Mouse (Mus musculus) adrenal gland, adult 2 months (tissue): ENCODE results near the gene Hadha. TPM values are rescaled to one million over a fixed set of nuclear protein-coding genes. Genes with fewer than 3 reads are reported as not detected.

Source experiments
- DNase-seq: peaks from one replicate; pipeline ENCODE4 v3.0.0; 2021
- polyA plus RNA-seq: library from polyadenylated mRNA; depleted of rRNA; stranded (reverse); fragments of >200 nt; gene quantifications from 2 replicates; pipeline ENCODE4 v1.2.3, GENCODE M21; 2012
- total RNA-seq, 2 experiments: library from RNA; stranded (reverse); gene quantifications; 2 replicates each; pipeline ENCODE4 v1.2.3; 2021

Gene Hadha
- total and polyA plus RNA-seq, 3 experiments, result 82.6 to 581 (median 558) TPM

DNA sequence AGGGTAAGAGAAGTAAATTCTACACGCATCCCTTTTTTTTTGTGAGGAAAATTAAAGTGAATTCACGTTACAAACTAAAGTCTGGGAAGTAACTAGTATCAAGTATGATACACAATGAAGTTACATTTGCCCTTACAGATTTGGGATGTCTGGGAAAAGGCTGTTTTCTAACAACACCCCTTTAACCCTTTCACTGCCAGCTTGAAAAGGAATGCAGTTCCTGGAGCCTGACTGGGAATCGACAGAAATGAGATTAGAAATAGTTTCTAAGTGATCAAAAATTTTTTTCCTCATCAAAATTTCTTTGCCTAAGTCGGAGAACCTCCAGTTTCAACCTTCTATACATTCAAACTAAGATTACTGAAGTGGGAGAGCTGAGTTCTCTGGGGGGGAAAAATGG lies 949 bp downstream of the Hadha start:
- no peak for DNase-seq

DNA sequence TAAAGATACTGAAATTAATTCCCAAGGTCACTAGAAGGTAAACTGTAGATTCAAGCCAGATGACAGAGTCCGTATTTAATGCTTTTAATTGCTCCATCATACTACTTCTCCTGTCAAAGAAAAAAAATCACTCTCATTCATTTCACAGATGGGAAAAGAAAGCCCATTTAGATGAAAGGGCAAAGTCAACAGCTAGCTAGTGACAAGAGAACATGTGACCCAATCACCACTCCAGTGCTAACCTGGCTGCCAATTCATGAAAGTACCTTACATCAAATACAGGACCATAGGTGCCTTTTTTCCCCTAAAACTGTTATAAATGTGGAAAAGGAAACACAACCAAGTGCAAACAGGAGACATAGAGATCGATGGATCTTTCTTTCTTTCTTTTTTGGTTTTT lies 1.7 kb downstream of the Hadha start:
- no peak for DNase-seq

DNA sequence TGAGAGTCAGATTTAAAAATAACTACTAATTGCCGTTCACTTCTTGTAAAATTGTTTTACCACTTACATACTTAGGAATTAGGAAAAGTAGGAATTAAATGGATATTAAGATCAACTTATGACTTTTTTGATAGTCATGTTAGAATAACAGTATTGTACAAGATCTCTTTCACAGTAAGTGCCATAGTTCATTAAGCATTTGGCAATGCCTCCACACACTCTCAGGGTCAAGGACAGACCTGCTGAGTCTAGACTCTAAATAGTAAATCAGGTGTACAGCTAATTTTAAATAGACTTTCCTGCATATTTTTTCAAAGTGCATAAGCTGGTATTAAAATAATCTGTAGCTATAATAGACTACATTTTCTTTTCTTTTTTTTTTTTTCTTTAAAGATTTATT lies 2.5 kb downstream of the Hadha start:
- no peak for DNase-seq

DNA sequence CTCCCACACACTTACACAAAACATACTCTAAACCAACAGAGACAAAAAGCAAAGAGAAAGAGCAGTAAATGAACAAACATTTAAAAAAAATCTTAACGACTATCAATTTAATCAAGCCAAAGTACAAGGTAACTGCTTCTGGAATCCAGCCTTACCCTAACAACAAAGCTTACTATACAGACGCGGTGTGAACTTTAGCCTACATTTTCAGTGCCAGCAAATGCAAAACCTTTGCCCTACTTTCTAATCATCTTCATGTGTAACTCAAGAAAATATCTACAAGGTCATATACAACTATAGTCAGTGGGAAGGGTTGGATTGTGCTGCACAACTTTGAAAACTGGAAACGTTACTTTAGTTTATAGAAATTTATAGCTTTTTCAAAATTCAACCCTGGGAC lies 3.0 kb downstream of the Hadha start:
- peak; percentile 32 for DNase-seq

DNA sequence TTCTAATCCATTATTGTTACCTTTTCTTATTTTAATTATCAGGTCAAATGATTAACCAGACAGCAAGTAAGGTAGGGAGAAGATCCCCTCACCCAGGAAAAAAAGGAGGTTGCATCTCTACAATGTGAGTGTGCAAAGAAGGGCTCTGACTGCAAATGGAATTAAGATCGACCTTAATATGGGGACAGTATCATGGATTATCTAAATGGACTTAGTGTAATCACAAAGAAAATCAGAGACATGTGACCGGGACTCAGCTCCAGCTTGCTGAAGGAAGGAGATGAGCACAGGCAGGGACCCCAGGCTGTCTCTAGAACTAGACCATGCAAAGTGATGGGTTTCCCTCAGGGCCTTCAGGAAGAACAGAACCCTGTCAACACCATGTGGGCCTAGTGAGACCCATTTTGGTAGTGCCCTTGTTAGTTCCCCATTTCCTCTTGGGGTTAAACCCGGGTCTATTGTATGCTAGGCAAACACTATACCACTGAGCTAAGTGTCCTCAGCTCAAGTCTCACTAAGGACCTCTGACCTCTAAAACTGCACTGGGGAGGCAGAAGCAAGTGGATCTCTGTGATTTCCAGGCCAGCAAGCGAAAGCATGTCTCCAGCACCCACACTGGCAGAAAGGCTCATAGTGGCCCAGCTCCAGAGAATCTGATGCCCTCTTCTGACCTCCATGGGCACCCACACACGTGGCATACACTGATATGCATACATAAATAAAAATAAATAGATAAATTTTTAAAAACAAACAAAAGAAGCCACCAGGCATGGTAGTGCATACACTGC lies 6.6 kb downstream of the Hadha start:
- DNase-seq, result no peak

DNA sequence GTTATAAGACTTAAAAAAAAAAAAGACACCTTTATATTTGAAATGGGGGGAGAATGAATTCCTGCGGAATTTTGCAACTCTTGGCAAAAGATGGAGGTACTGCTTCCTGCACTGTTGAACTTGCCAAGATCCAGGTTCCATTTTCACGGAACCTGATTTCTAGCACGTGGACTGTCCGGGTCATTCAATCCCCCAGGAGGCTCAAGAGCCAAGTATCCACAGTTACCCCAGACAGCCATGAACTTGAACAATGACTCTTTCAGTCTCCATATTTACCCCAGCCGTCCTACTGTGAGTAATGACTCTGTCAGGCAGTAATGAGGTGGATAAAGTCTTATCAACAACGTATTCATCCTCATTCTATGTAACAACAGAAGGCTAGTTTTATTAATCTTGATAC lies 8.4 kb downstream of the Hadha start:
- DNase-seq, result no peak

DNA sequence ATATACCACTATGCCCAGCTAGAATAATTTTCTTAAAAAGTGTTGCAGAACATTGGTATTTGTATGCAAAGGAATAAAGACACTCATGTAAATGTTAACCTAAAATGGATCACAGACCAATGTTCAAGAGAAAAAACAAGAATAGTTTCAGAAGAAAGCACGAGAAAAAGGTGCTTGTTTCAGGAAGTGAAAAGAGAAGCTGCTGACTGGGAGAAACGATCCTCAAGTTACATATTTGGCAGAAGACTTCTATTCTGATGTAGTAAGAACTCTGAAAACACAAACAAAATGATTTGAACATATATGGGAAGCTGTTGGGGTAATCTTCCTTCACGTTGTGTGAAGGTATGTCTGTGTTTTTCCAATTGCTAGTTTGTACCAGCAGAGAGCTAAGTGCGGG lies 16.8 kb downstream of the Hadha start:
- no peak for DNase-seq

DNA sequence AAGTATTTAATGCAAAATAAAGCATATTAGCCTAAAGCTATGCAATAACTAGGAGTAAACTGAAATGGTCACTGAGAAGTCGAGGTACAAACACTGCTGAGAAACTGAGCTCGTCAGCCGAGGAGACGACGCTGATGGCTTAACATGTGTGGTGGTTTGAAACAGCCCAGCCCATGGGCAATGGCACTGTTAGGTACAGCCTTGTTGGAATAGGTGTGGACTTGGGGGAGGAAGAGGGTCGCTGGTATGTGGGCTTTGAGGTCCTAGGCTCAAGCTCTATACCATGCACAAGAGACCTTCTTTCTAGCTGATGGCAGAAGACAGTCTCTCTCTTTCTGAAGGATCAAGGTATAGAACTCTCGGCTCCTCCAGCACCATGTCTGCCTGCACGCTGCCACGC lies 17.7 kb downstream of the Hadha start:
- DNase-seq, result no peak

DNA sequence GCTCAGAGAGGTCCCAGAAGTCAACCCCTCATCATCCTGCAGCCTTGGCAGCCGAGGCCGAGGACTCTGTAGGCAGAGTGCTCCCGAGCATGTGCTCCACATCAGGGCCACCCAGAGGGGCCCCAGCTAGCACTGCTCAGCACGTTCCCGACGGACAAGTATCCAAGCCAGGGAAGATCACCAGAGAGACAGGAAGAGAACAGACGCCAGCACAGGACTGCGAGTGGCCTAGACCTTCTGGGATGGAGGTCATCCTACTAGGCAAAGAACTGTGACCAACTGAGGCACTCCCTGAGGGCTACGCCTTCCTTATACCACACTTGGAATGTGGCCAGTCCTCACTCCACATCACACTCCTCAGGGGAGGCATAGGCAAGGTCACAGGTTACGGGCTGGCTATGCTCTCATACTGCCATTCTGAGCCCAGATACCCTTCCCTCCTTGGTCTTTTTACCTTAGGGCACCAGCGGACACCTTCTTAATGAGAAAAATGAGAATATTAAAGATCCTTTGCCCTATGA lies 19.2 kb downstream of the Hadha start:
- DNase-seq, result no peak

DNA sequence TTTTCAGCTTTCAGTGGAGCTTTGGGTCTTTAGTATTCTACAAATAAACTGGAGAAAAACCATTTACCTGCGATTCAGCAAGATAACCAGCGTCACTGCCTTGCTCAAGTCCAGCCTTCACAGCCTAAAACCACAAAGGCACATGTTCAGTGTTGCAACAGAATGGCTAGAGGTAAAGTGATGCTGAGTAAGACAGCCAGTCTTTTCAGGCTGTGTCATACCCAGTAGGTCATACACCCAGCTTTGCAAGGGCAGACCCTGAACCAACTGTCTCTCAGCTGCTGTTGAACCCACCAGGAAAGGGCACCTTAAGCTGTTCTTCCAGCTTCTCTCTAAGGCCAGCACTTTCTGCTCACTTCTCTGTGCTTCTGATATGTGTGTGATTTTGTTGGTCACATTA lies 22.8 kb downstream of the Hadha start:
- no peak for DNase-seq

DNA sequence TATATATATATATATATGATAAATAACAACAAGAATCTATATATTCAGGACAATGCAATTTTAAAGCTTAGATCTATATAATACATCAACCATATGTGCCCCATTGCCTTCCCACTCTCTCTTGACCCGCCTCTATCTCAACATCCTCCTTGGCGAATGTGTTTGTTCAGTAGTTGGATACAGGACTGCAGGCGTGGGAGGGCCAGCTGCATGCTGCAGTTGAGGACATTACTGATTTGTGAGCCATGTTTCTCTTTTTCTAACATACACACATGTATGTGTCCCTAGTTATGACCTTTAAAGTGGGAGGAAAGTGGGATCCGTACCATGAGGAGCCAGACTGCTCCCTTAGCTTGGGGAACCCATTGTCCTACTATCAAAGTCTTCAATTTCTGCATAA lies 23.7 kb downstream of the Hadha start:
- no peak for DNase-seq

DNA sequence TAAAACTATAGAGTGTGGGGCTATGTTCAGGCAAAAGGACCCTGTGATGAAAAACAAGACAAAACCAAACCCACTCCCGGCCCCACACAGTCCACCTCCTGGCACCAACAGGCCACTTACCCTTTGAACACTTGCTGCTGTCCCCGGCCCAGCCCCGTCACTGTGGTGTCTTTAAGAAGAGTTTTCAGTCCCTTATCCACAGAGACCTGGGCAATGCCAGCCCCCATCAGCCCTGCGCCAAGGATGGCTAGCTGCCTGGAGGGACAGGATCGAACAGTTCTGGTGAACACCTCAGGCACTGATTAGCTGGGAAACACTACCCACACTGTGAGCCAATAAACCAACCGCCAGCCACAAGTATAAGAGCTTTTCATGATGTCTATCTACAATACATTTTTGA lies 26.3 kb downstream of the Hadha start:
- no peak for DNase-seq

DNA sequence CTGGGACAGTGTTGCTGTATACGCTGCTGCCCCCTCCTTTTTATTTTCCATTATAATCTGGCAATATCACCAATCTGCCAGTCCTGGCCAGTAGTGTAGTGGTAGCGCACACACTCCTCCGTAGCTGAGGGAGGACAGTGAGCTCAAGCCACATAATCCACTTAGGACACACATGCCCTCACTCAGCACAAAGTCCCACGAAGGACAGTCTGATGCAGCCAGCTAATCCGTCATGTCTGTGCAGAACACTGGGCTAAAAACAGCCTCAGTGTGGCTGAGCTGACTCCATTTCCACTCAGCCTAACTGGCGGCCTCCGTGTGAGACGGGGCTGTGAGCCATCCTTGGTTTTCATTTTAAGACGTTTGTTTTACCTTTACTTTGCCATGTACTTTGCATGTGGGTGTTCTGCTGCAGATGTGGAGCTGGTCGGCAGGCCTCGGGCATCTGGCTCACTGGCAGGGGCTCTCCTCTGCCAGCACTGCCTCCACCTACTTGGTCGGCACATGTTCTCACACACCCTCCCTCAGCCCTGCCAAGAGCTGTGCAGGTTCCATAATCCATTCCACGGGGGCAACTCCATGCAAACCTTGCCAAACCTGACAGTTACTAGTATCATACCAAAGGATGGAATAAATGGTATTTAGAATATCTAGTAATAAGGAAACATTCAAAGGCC lies 26.9 kb downstream of the Hadha start:
- DNase-seq, result no peak

DNA sequence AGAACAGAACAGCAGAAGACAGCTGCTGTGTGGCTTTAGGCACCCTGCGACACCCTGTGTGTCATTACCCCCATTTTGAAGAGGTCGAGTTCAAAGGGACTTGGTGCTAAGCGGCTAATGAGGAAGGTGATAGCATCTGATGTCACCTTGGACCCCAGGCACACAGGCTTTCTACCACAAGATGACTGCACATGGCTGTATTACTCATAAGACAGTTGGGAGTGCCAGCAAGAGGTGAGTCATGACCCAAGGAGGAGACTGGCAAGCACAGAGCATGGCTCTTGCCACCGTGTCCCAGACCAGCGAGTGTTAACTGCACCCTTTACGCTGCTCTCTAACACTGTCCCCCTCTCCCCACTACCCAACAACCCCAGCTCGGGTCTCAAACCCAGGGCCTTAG lies 28.2 kb downstream of the Hadha start:
- DNase-seq, result peak; percentile 79

DNA sequence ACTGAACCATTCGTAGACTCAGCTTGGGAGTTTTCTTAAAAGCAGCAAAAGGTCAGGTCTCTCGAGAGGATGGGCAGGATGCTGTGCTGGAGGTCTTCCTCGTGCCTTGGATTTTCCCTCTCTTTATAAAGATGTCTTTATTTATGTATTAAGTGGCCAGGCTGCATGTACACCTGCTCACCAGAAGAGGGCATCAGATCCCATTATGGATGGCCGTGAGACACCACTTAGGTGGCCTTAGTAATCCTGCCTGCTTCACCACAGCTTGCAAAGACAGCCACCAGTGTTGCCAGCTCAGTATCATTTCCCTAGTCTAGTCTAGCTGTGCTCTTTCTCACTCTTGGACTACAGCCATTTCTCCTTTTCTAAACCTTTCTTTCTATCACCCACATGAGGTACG lies 29.4 kb downstream of the Hadha start:
- no peak for DNase-seq

DNA sequence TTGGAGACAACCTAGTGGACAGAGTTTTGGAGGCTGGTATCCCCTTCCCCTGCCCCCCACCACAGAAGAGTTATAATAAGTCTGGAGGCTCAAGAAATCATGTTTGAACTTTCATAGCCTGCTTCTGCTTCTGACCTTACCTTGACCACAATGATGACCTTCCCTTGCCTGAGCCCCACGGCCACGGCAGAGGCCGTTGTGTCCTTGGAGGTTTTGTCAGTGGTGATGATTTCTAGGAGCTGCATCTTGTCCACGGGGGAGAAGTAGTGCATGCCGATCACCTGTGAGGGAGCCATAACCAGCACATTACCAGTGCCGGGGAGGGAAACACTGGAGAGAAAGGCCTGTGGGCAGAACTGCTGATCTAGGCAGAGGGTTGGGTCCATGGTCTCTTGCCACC lies 32.5 kb downstream of the Hadha start:
- DNase-seq, result no peak

DNA sequence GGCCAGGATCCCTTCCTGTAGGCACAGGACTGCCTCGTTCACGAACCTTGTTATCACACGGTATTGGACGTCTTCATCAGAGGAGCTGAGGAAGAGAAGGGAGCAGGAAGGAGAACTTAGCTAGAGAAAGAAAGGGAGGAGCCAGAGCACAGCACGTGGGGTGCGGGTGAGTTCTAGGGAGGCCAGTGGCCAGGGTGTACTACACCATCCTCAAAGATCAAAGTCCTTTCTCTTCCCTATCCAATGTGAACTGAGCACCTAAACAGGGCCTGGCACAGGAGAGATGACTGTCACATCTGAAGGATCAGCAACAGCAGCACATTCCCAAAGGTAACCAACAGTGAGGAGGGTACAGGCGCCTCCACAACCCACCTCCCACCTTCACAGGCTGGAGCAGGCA lies 34.9 kb downstream of the Hadha start:
- DNase-seq, result no peak

DNA sequence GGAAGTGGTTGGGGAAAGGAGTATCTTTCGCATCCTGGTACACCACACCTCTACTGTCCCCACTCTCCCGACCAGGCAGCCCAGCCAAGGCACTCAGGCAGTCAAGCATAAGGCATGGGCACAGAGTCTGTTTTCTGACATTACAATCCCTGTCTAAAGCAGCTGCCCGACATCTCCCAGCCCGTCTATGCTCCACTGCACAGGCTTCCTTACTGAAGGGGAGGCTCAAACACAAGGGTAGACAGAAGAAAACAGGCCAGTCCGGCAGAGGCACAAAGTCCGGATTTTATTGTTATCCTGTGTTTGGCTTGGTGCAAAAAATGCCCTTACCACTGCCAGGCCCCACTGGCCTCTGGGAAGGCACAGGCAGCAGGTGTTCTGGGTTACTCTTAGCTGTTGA lies 35.8 kb downstream of the Hadha start:
- DNase-seq, result no peak

DNA sequence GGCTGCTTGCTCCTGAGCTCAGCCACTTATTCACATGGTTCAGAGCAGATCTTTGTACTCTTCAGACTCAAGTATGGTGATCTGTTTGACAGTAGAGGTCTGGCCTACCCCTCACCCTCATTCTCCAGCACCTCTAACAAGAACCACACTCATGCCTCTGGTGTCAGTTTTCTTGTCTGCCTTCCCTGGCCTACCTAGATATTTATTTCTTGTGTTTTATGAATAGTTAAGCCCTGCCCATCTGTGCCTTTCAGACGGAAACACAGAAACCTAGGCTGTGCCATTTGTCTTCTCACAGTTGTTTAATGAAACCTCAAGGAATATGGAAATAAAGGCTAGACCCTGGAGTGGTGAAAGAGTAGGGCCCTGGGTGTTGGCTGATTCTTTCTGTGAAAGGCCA lies 36.9 kb downstream of the Hadha start:
- no peak for DNase-seq

DNA sequence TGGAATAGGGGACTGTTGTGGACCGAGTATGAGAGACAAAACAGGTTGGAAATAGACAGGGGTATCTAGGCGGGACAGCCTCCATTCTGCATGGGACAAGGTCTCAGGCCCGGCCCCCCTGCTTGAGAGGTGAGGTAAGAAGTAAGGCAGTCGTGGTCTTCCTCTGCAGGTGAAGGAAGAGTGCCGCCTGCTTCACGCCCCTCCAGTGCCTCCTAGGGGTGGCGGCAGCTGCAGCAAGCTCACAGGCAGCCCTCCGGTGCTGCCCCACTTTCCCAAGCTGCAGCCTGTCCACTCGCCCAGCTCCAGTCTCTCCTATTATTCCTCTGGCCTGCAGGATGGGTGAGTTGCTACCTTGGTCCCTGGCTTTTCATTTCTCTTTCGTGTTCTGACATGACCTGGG lies 39.2 kb downstream of the Hadha start:
- no peak for DNase-seq

DNA sequence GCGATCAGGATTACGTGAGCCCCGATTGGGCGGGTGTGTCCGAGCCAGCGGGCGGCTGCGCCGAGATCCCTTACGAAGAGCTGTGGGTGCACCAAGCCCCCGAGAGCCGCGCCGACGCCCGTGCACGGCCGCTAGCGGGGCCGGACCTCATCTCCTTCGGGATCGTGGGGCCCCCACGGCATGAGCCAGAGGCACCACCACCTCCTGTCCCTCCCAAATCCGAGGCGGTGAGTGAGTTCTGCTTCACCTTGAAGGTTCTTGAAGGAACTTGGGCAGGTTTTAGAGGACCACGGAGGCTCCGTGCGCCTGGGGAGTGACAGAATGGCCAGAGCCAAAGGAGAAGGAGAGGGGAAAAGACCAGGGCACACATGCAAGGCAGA lies 40.2 kb downstream of the Hadha start:
- no peak for DNase-seq

DNA sequence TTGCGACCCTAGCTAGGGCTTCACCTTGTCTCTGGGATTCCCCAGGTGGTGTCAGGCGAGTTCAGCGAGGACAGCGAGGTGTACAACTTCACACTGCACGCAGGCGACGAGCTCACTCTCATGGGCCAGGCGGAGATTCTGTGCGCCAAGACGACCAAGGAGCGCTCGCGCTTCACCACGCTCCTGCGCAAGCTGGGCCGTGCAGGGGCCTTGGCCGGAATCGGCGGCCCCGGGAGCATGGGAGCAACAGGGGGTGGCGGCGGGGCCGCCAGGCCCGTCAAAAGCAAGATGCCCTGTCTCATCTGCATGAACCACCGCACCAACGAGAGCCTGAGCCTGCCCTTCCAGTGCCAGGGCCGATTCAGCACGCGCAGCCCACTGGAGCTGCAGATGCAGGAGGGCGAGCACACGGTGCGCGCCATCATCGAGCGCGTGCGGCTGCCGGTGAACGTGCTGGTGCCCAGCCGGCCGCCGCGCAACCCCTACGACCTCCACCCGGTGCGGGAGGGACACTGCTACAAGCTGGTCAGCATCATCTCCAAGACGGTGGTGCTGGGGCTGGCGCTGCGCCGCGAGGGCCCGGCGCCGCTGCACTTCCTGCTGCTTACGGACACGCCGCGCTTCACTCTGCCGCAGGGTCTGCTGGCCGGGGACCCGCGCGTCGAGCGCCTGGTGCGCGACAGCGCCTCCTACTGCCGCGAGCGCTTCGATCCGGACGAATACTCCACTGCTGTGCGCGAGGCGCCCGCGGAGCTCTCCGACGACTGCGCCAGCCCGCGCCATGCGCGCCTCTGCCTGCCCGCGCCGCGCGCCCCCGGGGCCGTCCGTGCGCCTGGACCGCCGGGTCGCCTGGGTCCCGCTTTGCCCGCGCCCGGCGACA lies 40.8 kb downstream of the Hadha start:
- DNase-seq, result peak; percentile 68

DNA sequence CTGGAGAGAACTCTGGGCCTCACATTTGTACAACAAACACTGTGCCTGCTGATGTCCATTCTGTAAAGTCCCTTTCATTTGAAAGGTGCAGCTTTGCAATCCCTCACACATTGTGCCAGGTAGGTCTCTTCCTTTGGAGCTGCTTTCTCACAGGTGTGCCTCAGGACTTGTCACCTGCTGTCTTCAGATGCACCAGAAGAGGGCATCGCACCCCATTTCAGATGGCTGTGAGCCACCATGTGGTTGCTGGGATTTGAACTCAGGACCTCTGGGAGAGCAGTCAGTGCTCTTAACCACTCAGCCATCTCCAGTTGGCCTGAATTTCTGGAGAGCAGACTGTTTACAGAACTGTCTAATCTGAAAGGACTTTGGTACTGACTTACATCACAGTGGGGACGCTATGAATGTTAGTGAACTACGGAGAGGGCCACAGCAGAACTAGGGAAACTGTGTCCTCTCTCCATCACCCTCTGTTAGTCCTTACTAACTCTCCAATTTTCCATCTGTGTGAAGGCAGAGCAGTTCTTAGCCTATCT lies 42.4 kb downstream of the Hadha start:
- no peak for DNase-seq
